Mouse (Mus musculus): ENCODE data around the gene Chpf2. TPM values are rescaled to one million over a fixed set of nuclear protein-coding genes. Genes with fewer than 3 reads are reported as not detected.

Gene Chpf2
- total RNA-seq, 1 experiment from 2014 or later = 66.4 TPM

- DNase-seq = peak; percentile 72
Observed at GRCm38 (mm10) chr5:24591268-24591721, 4.8 kb downstream of the Chpf2 start.

GRCm38 (mm10) chr5:24591796-24592470 lies 5.4 kb downstream of the Chpf2 start:
- no peak for DNase-seq

- DNase-seq = no peak
Observed at GRCm38 (mm10) chr5:24592471-24593160, 6.1 kb downstream of the Chpf2 start.

- no peak for DNase-seq
Observed at GRCm38 (mm10) chr5:24593230-24593629, 6.7 kb downstream of the Chpf2 start.

GRCm38 (mm10) chr5:24593928-24594327 lies 7.4 kb downstream of the Chpf2 start:
- no peak for DNase-seq

GRCm38 (mm10) chr5:24594346-24594745 lies 7.8 kb downstream of the Chpf2 start:
- DNase-seq = no peak

- DNase-seq = no peak
Observed at GRCm38 (mm10) chr5:24595261-24595660, 8.7 kb downstream of the Chpf2 start.

- DNase-seq = no peak
Observed at GRCm38 (mm10) chr5:24595786-24596380, 9.3 kb downstream of the Chpf2 start.

- no peak for DNase-seq
Observed at GRCm38 (mm10) chr5:24596519-24597171, 10.1 kb downstream of the Chpf2 start.

- peak; percentile 69 for DNase-seq
Observed at GRCm38 (mm10) chr5:24597221-24597728, 10.7 kb downstream of the Chpf2 start.

- DNase-seq = no peak
Observed at GRCm38 (mm10) chr5:24597901-24598569, 11.5 kb downstream of the Chpf2 start.

GRCm38 (mm10) chr5:24598570-24599006 lies 12.0 kb downstream of the Chpf2 start:
- DNase-seq = peak; percentile 70

- no peak for DNase-seq
Observed at GRCm38 (mm10) chr5:24599137-24599536, 12.6 kb downstream of the Chpf2 start.

- no peak for DNase-seq
Observed at GRCm38 (mm10) chr5:24600236-24600635, 13.7 kb downstream of the Chpf2 start.

- peak; percentile 45 for DNase-seq
Observed at GRCm38 (mm10) chr5:24601071-24601835, 14.7 kb downstream of the Chpf2 start.

- DNase-seq = peak; percentile 77
Observed at GRCm38 (mm10) chr5:24601911-24602750, 15.6 kb downstream of the Chpf2 start.

- peak; percentile 86 for DNase-seq
Observed at GRCm38 (mm10) chr5:24602751-24603343, 16.3 kb downstream of the Chpf2 start.

- DNase-seq = no peak
Observed at GRCm38 (mm10) chr5:24603431-24604010, 17.0 kb downstream of the Chpf2 start.

GRCm38 (mm10) chr5:24604080-24604655 lies 17.6 kb downstream of the Chpf2 start:
- DNase-seq = no peak
